Mouse (Mus musculus): ENCODE data around the gene Ppp6r1.

GRCm38 (mm10) chr7:4657521-4658127, 1.2 kb downstream of the Ppp6r1 start:
- TF ChIP-seq CTCF (conservative IDR thresholded peaks at IDR 0.05; ENCODE audit: low read length) (no peak), POU5F1 (IDR thresholded peaks at IDR 0.05; ENCODE audit: borderline replicate concordance, low read length) (no peak), NANOG (IDR thresholded peaks at IDR 0.05; ENCODE audit: borderline replicate concordance, low read length) (no peak)

Measured in E14TG2a.4 (cell line).